Mouse (Mus musculus): ENCODE data around the gene Tceanc2. TPM values are rescaled to one million over a fixed set of nuclear protein-coding genes. Genes with fewer than 3 reads are reported as not detected.

Gene Tceanc2
- polyA plus RNA-seq (2014; fragmentation: Nextera tagmentation; extraction: Ambion mirVana), result 28.0 and 29.3 TPM in 2 replicates

DNA sequence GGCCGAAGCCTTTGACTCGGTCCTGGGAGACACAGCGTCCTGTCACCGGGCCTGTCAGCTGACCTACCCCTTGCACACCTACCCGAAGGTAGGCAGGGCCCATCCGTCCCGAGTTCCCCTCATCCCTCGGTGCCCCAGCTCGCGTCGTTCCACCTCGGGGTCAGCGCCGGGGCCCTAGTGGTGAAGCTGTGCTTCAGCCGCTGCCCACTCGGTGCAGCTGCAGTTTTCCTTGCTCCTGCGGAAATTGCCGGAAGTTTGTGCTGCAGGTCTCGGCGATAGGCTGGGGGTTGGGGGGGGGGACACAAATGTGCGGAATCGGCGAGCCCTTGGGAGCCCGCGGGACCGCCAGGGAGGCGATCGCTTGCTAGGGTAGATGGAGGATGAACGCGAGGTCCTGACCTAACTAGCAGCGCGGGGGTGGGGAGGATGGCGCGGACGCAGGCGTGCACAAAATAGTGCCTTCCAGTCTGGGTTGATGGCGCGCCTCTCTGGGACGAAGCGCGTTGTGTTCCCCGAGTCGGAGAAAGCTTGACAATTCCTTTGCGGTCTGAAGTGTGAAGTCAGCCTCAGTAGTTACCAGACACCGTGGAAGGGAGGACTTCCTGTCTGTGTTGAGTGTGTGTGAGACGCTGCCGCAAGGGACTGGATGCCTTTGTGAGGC lies at the start of gene Tceanc2:
Gene Tceanc2 (minus strand): TSS at position 287 of the 661 bp plus-strand sequence.
- Histone ChIP-seq H3K27ac (ENCODE audit: low read depth, low read length) (peak within 1 kb of the TSS; percentile 95), H3K4me3 (ENCODE audit: low read depth, low read length) (peak within 1 kb of the TSS; percentile 91), H3K36me3 (ENCODE audit: control insufficient read depth, insufficient read depth, low read length) (peaks cover 13% of the 10 kb centered on the region), H3K9me3 (replicated peaks; ENCODE audit: control insufficient read depth, low read length) (no peaks in the 10 kb centered on the region), H3K27me3 (replicated peaks; ENCODE audit: control insufficient read depth, insufficient read depth, low read length) (no peaks in the 10 kb centered on the region), H3K4me1 (ENCODE audit: control insufficient read depth, insufficient read depth, low read length) (peaks cover 18% of the 10 kb centered on the region), H3K4me2 (ENCODE audit: low read length) (peak within 1 kb of the TSS; percentile 73), H3K9ac (ENCODE audit: low read length) (peak within 1 kb of the TSS; percentile 87)
- ATAC-seq (peak; percentile 29), DNase-seq (ENCODE audit: low spot score) (peak; percentile 50)
- WGBS, result under 1% methylated on average over 47 of the region's 47 CpGs

DNA sequence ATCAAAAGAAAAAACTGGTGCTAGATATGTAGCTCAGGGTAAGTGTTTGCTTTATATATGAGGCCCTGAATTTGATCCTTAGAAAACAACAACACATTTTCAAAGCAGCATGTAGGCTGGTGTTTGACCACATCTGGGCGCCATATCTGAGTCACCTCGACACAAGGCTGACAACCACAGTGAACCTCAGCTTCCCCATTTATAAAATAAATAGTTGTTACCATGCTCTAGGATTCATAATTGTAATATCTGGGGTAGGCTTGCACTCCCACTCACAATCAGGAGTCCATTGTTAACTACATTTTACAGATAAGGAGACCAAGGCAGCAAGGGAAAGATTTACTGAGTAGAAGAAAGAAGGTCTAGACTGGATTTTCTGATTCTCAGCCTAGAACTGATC lies 47.4 kb upstream of the Tceanc2 start:
- H3K4me3 ChIP-seq (ENCODE audit: low read depth, low read length), result no peak overlapping the region
- H3K9ac ChIP-seq (ENCODE audit: low read length), result no peak overlapping the region
- H3K9me3 ChIP-seq (replicated peaks; ENCODE audit: control insufficient read depth, low read length), result no peaks in the 10 kb centered on the region
- peaks cover 4% of the 10 kb centered on the region; the same call in 1 of the 2 replicates for H3K36me3 ChIP-seq (ENCODE audit: control insufficient read depth, insufficient read depth, low read length)
- 91% methylated on average over 2 of the region's 2 CpGs for WGBS
- H3K27me3 ChIP-seq (replicated peaks; ENCODE audit: control insufficient read depth, insufficient read depth, low read length), result no peaks in the 10 kb centered on the region
- H3K4me1 ChIP-seq (ENCODE audit: control insufficient read depth, insufficient read depth, low read length), result no peaks in the 10 kb centered on the region
- no peak overlapping the region for H3K27ac ChIP-seq (ENCODE audit: low read depth, low read length)
- DNase-seq (ENCODE audit: low spot score), result no peak
- no peak for ATAC-seq
- H3K4me2 ChIP-seq (ENCODE audit: low read length), result no peak overlapping the region

DNA sequence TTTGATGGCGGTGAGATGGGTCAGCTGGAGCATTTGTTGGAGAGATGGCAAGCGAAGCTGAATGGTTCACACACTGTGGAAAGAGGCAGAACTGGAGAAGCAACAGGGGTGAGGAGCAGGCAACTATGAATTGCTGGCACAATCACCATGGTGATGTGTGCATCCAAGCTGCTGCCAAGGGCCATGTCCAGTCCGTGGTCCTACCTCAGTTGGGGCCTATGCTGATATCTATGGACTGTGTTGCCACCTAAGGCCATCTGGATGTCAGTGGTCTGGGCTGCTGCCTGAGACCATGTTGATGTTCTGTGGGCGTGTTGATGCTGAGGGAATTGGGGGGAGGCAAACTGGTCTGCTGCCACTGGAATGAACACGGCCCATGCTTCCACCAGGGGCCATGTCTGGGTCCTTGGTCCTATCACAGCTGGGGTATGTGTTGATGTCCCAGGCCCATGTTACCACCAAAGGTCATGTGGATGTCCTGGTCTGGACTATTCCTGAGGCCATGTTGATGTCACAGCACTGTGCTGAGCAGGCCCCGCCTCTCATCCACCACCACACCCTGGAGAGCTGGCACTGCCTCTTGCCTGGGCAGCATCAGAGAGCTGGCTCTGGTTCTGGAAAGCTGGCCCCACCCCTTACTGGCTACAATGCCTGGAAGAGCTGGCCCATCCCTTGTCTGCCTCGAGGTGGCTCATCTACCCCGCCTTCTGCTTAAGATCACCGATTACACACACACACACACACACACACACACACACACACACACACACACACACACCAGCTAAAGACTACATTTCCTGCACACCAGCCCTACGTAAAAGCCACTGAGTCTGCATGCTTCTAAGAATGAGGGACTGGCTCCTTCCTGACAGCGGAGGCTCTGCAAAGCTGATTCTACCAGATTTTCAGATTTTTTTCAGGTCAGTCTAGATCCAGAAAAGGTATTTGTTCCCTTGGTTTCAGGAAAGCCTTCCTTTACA lies 44.6 kb upstream of the Tceanc2 start:
- H3K4me2 ChIP-seq (ENCODE audit: low read length), result no peak overlapping the region
- ATAC-seq, result 0 out of 2 replicates have a peak, but pooled peaks have one; percentile 26
- DNase-seq (ENCODE audit: low spot score), result peak; percentile 10

DNA sequence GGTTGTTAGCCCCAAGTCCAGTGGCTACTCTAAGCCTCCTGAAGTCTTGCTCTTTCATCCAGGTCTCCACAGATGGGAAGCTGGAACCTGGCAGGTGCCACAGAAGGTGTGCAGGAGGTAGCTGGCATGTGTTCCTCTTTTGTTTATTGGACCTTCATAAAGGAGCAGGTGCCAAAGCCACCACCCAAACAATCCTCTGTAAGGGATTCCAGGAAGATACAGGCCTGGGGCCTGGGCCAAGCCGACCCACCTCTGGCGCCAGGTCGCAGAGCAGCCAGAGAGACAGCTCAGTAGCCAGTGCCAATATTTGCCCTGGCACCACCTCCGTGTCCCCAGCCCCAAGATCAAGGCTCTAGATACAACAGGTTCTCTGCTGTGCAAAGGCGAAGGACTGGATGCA lies 42.6 kb upstream of the Tceanc2 start:
- H3K4me2 ChIP-seq (ENCODE audit: low read length), result no peak overlapping the region
- no peak overlapping the region for H3K4me3 ChIP-seq (ENCODE audit: low read depth, low read length)
- H3K27me3 ChIP-seq (replicated peaks; ENCODE audit: control insufficient read depth, insufficient read depth, low read length), result no peaks in the 10 kb centered on the region
- 90% methylated on average over 5 of the region's 5 CpGs for WGBS
- no peak overlapping the region for H3K9ac ChIP-seq (ENCODE audit: low read length)
- no peaks in the 10 kb centered on the region for H3K4me1 ChIP-seq (ENCODE audit: control insufficient read depth, insufficient read depth, low read length)
- H3K9me3 ChIP-seq (replicated peaks; ENCODE audit: control insufficient read depth, low read length), result no peaks in the 10 kb centered on the region
- H3K36me3 ChIP-seq (ENCODE audit: control insufficient read depth, insufficient read depth, low read length), result no peaks in the 10 kb centered on the region
- DNase-seq (ENCODE audit: low spot score), result no peak
- H3K27ac ChIP-seq (ENCODE audit: low read depth, low read length), result no peak overlapping the region
- ATAC-seq, result no peak

More for the DNA sequence above, 44.6 kb upstream of the Tceanc2 start:
- no peaks in the 10 kb centered on the region for H3K27me3 ChIP-seq (replicated peaks; ENCODE audit: control insufficient read depth, insufficient read depth, low read length)
- no peak overlapping the region for H3K4me3 ChIP-seq (ENCODE audit: low read depth, low read length)
- no peaks in the 10 kb centered on the region for H3K9me3 ChIP-seq (replicated peaks; ENCODE audit: control insufficient read depth, low read length)
- no peak overlapping the region for H3K27ac ChIP-seq (ENCODE audit: low read depth, low read length)
- H3K9ac ChIP-seq (ENCODE audit: low read length), result no peak overlapping the region
- no peaks in the 10 kb centered on the region for H3K4me1 ChIP-seq (ENCODE audit: control insufficient read depth, insufficient read depth, low read length)
- H3K36me3 ChIP-seq (ENCODE audit: control insufficient read depth, insufficient read depth, low read length), result no peaks in the 10 kb centered on the region
- WGBS, result 77% methylated on average over 11 of the region's 11 CpGs

DNA sequence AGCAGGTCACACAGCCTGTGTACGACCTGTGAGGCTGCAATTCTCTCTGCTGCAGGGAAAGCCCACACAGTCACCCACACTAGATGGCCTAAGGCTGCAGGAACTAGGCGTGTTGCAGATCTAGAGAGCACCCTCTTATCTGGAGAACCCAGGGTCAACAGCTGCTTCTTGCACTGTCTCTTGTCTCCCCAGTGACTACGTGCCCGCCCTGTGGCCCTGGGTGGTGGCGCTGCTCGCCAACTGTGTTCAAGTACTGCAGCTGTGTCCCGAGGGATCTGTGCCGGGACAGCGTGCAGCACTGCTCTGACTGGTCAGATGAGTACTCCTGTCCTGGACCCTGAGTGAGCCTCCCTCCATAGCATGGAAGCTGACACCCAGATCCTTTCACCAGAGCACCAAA lies 38.7 kb upstream of the Tceanc2 start:
- H3K9me3 ChIP-seq (replicated peaks; ENCODE audit: control insufficient read depth, low read length), result no peaks in the 10 kb centered on the region
- WGBS, result 86% methylated on average over 9 of the region's 9 CpGs
- ATAC-seq (no peak), DNase-seq (ENCODE audit: low spot score) (no peak)
- H3K9ac ChIP-seq (ENCODE audit: low read length), result no peak overlapping the region
- no peak overlapping the region for H3K4me2 ChIP-seq (ENCODE audit: low read length)
- H3K27ac ChIP-seq (ENCODE audit: low read depth, low read length), result no peak overlapping the region
- H3K4me3 ChIP-seq (ENCODE audit: low read depth, low read length), result no peak overlapping the region
- H3K27me3 ChIP-seq (replicated peaks; ENCODE audit: control insufficient read depth, insufficient read depth, low read length), result no peaks in the 10 kb centered on the region
- no peaks in the 10 kb centered on the region for H3K36me3 ChIP-seq (ENCODE audit: control insufficient read depth, insufficient read depth, low read length)
- H3K4me1 ChIP-seq (ENCODE audit: control insufficient read depth, insufficient read depth, low read length), result no peaks in the 10 kb centered on the region

DNA sequence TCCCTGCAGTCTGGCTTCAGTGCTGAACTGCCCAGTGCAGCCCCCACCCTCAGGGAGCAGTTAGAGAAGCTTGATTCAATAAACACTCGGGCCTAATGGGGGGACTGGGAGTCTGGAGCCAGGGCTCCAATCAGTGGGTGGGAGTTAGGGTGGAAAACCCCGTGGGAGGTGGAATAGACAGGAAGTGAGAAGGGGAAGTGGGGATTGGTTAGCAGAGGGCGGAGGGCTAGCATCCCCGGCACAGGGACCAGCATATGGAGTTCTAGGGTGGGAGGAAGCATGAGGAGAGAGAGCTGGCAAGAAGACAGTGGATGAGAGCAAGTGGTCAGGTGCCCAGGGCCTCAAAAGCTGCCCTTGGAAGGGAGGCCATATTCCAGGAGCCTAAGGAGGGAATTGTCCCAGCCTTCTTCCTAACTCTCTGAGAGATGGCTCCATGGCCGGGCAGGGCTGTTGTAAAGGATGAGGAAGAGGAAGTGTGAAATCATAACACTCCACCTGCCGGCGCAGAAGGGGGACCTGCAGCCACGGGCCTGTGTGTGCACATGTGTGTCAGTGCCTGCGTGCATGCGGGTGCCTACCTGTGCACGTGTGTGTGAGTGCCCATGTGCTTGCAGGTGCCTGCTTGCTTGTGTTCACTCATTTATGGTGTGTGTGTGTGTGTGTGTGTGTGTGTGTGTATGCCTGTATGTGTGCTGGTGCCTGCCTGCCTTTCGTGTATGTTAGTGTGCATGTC lies 34.5 kb upstream of the Tceanc2 start:
- H3K27me3 ChIP-seq (replicated peaks; ENCODE audit: control insufficient read depth, insufficient read depth, low read length), result no peaks in the 10 kb centered on the region
- 82% methylated on average over 12 of the region's 12 CpGs for WGBS
- ATAC-seq (no peak), DNase-seq (ENCODE audit: low spot score) (no peak)
- H3K9me3 ChIP-seq (replicated peaks; ENCODE audit: control insufficient read depth, low read length), result no peaks in the 10 kb centered on the region
- no peak overlapping the region for H3K4me2 ChIP-seq (ENCODE audit: low read length)
- no peak overlapping the region for H3K27ac ChIP-seq (ENCODE audit: low read depth, low read length)
- H3K4me3 ChIP-seq (ENCODE audit: low read depth, low read length), result no peak overlapping the region
- 0 out of 2 replicates have a peak, but pooled peaks cover 3% of the 10 kb centered on the region for H3K36me3 ChIP-seq (ENCODE audit: control insufficient read depth, insufficient read depth, low read length)
- no peaks in the 10 kb centered on the region for H3K4me1 ChIP-seq (ENCODE audit: control insufficient read depth, insufficient read depth, low read length)
- H3K9ac ChIP-seq (ENCODE audit: low read length), result no peak overlapping the region

DNA sequence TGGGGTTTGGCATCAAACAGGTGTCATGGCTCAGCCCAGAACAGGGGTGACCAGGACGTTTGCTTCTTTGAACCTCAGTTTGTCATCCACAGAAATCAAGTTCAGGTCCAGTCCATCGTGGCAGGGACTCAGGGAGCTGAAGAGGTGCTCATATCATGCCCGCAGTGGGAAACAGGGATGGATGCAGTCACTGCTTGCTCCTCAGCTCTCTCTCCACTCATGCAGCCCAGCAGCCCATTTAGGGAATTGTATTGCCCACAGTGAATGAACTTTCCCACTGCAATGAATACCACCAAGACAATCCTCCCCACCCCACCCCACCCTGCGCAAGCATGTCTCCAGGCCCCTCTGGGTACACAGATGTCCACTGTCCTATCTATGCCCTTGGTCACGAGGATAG lies 33.0 kb upstream of the Tceanc2 start:
- 87% methylated on average over 5 of the region's 5 CpGs for WGBS
- ATAC-seq, result no peak
- Histone ChIP-seq H3K27me3 (replicated peaks; ENCODE audit: control insufficient read depth, insufficient read depth, low read length) (no peaks in the 10 kb centered on the region), H3K9me3 (replicated peaks; ENCODE audit: control insufficient read depth, low read length) (no peaks in the 10 kb centered on the region), H3K36me3 (ENCODE audit: control insufficient read depth, insufficient read depth, low read length) (0 out of 2 replicates have a peak, but pooled peaks cover 8% of the 10 kb centered on the region), H3K4me2 (ENCODE audit: low read length) (no peak overlapping the region), H3K4me3 (ENCODE audit: low read depth, low read length) (no peak overlapping the region), H3K27ac (ENCODE audit: low read depth, low read length) (no peak overlapping the region), H3K4me1 (ENCODE audit: control insufficient read depth, insufficient read depth, low read length) (no peaks in the 10 kb centered on the region), H3K9ac (ENCODE audit: low read length) (no peak overlapping the region)
- DNase-seq (ENCODE audit: low spot score), result no peak

DNA sequence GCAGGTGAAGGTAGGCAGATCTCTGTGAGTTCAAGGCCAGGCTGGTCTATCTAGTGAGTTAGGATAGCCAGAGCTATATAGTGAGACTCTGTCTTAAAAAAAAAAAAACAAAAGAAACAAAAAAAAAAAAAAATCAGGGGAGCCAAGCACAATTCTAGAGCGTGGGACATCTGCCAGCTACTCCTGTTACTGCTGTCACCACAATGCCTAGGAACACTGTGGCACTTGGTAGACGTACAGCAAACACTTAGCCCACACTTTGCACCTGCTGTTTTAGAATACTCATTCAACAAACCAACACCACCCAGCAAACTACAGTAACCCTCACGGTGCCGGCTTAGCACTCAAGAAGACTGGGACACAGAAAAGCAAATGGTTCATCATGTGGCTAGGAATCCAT lies 32.5 kb upstream of the Tceanc2 start:
- Histone ChIP-seq H3K4me1 (ENCODE audit: control insufficient read depth, insufficient read depth, low read length) (no peaks in the 10 kb centered on the region), H3K27ac (ENCODE audit: low read depth, low read length) (no peak overlapping the region), H3K4me3 (ENCODE audit: low read depth, low read length) (no peak overlapping the region), H3K27me3 (replicated peaks; ENCODE audit: control insufficient read depth, insufficient read depth, low read length) (no peaks in the 10 kb centered on the region), H3K36me3 (ENCODE audit: control insufficient read depth, insufficient read depth, low read length) (peaks cover 12% of the 10 kb centered on the region; the same call in 1 of the 2 replicates), H3K4me2 (ENCODE audit: low read length) (no peak overlapping the region), H3K9me3 (replicated peaks; ENCODE audit: control insufficient read depth, low read length) (no peaks in the 10 kb centered on the region), H3K9ac (ENCODE audit: low read length) (no peak overlapping the region)
- peak; percentile 23 for DNase-seq (ENCODE audit: low spot score)
- 53% methylated on average over 4 of the region's 4 CpGs for WGBS
- ATAC-seq, result no peak
